Mouse (Mus musculus) spleen, adult 2 months (tissue): ENCODE data around the gene 1700017B05Rik.

Experiments used
- CTCF ChIP-seq: fragments of 200-500 bp; IDR thresholded peaks from 2 replicates; pipeline ENCODE4 v1.5.1; 2011; ENCODE audit warnings: mild to moderate bottlenecking, inconsistent platforms; ENCODE audit not compliant: insufficient read depth, insufficient read length, insufficient replicate concordance; ENCODE audit errors: extremely low read depth
- POLR2A ChIP-seq: fragments of 200-500 bp; IDR thresholded peaks from 2 replicates; pipeline ENCODE4 v1.6.1; 2011; ENCODE audit warnings: low read depth, low read length, inconsistent platforms

GRCm38 (mm10) chr9:57267421-57267820 is 5.0 kb upstream of the 1700017B05Rik start:
- TF ChIP-seq CTCF (no peak), POLR2A (no peak)
